Mouse (Mus musculus) frontal cortex, postnatal 25 days (tissue): ENCODE results near the gene Thbd.
A peak's percentile ranks its signal among the peaks of the same experiment; 100 is the strongest.

Experiments used
- DNase-seq, 2 experiments: peaks; one replicate each; pipeline ENCODE4 v3.0.0; 2022; ENCODE audit warnings: low spot score in 2 of 2

Thbd gene

DNA sequence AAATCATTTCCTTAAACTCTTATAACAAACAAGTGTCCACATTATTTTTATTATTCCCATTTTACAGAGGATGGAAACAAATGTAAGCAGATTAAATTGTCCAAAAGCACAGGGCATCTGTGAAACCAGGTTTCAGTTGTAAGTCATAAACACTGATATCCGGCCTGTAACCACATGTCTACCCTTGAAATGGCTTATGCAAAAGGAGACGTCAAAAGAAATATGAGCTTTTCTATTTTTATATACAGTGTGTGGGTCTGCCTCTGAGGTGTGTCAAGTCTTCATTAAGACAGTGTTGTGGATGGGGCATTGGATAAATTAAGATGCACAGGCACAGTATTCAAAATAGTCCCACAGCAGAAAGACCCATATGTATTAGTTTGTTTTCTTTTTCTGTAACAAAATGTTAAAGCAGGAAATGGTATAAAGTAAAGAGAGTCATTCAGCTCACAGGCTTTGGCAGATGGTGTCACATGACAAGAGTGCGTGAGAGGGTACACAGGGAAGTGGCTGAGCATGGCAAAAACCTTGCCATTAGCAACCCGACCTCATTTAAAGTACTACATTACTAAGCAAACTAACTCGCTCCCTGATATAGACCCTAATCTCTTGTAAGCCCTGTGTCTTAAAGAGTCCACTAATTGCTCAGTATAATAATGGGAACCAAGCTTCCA is 17.9 kb upstream of the Thbd start:
- no peak for DNase-seq

DNA sequence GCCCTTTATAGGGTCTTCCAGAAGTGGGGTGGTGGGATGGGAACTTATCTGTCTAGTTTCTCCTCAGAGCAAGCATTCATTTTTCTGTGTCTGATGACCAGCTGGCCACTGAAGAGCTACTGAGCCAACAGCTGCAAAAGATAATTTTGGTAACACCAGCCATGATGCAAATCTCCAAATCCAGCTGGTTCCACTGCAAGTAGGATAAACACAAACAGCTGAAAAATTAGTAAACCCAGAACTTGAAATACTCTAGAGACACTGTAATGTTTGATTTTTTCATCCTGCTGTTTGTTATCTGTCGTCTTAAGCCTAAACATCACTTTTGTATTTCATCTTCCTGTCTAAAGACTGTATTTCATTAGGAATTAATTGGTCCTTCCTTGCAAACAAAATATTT is 13.7 kb upstream of the Thbd start:
- DNase-seq, result no peak

DNA sequence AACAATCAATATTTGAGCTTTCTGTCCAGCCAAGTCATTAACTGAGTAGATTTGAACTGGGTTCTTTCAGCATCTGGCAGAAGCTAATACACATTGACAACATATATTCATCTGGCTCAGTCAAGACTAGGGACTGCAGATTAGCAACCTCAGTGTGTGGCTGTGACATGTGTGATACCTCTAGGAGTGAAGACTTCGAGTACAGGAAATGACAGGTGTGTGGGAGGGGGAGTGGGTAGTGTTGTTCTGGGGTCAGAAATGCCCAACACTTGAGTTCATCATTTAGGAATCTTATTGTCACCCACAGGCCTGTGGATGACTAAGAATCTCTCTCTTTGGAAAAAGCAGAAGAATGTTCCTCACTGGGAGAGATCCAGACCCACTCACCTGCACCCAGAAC is 13.1 kb upstream of the Thbd start:
- no peak for DNase-seq

DNA sequence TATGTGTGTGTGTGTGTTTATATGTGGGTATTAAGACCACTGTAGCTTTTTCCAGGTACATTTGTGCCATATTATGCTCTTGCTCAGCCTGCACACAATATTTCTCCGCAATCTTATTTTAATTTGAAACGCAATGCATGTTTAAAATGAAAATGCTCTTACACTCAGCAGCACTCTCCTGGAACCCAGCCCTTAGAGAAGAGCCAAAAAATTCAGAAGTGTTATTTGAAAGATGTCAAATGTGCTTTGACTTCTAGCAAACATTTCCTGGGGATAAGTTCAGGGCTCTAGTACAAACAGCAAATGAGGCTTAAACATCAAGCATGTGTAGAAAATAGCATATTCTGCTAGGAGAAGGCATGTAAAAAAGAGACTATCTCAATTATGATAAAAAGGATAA is 11.8 kb upstream of the Thbd start:
- DNase-seq, result no peak

DNA sequence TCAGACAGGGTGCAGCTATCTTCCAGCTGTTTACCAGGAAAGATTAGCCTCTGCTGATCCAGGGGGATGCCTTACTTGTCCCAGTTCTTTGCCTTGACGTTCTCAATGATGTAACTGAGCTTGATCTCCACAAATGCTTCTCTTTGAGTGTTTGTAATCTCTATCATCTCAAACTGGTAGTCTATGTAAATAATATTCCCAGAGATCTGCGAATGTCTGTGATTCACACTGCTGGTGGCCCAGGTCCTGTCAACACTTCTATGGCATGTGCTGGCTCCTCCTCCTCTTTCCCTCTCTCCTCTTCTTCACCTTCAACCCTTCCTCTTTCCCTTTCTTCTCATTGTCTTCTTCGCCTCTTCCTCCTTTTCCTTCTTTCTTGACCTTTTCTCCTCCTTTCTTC is 11.2 kb upstream of the Thbd start:
- no peak for DNase-seq

DNA sequence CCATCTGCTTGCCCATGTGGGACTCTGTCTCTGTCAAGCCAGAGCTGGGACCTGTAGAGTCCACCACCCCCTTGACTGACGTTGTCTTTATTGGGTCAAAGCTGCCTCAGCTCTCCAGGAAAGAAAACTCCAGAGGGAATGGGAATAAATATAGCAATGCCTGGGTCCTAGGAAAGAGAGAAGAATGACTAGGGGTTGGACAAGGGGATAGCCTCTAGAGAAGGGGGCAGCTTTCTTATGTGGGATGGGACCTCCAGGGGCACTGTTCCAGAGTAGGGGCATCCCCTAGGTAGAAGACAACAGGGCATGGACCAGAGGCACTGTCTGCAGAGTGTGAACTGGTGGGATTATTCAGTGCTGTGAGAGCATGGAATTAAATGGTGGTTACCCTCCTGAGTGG is 1.8 kb upstream of the Thbd start:
- no peak for DNase-seq

DNA sequence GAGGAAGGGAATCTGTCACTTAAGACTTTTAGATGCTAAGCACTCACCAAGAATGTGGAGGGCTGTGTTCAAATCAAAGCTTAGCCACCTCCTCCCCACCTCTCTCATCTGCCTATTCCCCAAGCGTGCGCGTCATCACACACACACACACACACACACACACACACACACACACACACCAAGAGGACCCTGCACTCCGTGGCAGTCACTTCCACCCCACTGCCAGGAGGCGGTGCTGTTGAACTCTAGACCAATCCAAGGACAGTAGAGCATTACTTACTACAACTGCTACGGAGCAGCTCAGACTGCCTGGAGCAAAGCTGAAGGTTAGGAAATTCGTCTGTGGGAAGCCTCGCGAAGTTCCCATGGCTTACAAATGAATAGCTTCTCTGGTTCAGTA is 1.2 kb upstream of the Thbd start:
- peak; percentile 57 to 66 for DNase-seq

DNA sequence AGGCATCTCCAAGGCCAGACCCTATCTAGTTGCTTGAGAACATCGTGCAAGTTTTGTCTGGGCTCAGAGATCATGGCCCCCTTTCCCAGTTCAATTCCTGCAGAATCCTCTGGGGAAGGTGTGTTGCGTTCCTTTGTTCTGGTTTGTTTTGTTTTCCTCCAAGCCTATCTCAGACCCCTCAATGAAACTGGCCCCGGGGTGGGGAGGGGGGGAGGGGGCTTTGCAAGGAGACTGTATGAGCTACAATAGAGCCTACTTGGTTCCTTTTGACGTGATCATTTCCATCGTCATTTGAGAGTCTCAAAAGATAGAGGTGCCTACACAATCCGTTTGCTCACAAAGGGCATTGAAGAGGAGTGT is 753 bp upstream of the Thbd start:
- DNase-seq, result no peak

DNA sequence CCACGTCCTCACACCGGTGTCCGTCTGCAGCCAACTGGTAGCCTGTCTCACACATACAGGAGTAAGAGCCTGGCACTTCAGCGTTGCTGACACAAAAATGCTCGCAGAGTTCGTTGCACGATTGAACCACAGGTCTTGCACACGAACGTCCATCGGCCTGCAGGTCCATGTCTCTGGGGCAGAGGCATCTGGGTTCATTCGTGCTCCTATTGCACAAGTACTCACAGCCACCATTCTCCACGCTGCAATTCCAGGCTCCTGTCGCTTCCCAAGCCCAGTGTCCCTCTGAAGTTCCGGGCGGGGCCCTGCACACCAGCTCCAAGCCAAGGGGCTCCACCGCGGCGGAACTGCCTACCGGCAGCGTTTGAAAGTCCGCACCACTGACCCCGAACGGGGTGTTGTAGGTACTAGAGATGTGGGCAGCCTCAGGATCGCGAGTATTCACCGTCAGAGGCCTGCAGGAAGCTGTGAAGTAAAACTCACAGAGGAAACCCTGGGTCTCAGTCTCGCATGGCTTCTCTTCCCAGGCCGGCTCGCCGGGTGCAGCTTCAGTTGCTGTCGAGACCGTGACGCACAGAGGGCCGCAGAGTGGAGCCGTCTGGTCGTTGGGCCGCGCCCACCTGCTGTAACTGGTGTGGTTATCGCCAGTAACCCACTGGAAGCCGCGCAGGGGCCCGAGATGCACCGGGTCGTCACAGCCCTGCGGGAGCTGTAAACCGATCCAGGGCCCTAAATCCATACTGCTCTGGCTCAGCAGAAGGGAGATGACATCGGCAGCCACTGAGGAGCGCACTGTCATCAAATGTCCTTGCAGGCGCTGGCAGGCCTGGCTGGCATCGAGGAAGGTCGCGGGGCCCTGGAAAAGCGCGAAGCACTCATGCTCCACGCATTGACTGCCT is 768 bp downstream of the Thbd start:
- DNase-seq, result no peak

DNA sequence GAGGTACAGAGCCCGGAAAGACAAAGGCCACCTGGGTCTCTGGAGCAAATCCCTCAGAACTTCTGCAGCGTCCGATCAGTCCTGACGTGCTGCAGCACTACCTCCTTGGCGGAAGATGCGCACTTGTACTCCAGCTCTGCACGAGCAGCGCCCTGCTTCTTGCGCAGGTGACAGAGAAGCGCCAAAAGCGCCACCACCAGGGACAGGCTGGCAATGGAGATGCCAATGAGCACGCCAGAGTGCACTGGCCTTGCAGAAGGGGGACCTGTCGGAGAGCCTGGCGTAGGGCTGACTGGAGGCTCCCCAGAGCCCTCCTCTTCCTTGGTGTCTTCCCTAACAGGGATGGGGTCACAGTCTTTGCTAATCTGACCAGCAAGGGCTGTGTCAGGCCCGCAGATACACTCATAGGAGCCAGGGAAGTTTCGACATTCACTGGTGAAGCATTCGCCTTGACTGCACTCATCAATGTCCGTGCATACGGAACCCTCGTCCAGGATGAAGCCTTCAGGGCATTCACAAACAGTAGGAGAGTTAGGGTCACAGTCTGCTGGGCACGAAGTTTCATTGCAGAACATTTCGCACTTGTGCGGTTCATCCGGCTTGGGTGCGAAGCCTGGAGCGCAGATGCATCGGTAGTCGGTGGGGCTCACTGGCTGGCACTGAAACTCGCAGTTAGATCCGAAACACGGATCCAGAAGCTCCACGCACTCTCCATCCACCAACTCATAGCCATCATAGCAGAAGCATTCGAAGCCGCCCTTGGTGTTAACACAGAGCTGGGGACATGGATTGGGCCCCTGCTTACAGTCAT is 1.6 kb downstream of the Thbd start:
- no peak for DNase-seq

DNA sequence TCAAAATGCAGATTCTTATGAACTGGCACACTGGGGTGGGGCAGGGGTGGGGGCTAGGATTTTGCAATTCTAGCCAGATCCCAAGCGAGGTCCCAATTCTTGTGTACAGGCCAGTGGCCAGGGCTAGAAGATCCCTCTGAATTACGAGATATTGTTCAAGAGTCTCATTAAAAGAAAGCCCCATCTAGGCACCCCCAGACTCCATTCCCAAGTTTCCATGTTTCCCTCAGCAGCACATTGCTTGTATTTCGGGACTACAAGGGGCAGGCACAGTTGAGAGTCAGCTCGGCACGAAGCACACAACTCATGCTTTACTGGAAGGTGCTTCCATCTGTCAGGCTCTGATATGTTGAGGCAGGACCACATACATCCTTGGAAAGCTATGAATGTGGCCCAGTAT is 3.1 kb downstream of the Thbd start:
- DNase-seq, result no peak

DNA sequence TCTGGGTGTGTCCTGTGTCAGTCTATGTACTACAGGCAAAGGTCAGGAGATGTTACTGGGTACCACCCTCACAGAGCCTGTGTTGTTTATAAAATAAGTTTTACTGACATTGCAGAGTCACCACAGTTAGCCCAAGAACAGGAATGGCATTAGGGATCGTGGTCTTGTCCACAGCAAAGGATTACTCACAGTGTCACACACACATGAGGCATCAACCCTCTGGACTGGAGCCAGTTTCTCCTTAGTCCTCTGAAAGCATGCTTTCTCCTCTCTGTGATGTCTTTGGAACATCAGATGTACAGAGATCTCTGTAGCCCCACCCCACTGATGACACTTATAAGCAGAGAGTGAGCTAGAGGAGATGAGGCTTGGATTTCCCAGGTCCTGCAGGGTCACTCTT is 5.8 kb downstream of the Thbd start:
- DNase-seq, result no peak

DNA sequence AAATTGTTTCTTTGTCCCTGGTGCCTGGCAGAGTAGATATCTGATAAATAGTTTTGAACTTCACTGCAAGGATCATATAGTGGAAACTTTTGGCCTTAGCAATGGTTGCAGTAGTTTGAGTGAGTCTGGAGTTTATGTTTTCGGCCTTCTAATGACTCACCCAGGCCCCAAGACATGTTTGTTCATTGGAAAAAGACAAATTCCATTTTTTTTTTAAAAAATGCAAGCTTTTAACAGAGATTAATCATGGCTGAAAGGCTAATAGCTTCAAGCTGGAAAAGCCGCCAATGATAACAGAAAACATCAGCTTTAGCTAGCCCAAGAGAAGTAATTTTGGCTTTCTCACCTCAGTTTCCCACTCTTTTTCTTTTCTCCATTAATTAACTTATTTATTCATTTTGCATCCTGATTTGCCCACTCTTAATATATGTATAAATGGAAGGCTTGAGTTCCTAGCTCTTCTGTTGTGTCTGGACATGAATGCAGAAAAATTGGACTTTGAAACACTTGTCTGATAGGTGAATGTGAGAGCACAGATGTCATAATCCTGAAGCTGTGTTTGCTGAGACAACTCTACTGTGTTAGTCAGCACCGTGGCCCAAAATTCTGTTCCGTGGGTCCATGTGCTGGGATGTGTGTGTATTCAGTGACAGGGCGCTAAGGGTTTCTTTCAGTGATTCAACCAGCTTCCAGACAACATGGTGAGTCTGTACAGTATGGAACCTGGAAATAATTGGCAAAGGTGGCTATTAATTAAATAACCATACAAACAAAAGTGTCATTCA is 8.9 kb downstream of the Thbd start:
- DNase-seq, result no peak

DNA sequence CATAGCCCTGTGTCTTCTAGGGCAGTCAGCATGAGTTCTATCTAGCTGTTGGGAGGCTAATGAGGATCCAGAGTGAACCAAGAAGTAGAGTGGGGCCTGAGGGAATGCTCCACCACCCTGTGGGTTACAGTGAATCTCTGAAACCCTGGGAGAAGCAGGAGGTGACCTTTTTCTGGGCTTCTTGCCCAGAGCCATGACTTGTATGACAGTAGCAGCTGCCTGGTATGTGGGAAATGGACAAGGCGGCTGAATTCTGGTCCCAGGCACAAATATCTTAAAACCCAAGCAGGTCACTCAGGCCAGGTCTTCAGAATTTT is 10.2 kb downstream of the Thbd start:
- no peak for DNase-seq

DNA sequence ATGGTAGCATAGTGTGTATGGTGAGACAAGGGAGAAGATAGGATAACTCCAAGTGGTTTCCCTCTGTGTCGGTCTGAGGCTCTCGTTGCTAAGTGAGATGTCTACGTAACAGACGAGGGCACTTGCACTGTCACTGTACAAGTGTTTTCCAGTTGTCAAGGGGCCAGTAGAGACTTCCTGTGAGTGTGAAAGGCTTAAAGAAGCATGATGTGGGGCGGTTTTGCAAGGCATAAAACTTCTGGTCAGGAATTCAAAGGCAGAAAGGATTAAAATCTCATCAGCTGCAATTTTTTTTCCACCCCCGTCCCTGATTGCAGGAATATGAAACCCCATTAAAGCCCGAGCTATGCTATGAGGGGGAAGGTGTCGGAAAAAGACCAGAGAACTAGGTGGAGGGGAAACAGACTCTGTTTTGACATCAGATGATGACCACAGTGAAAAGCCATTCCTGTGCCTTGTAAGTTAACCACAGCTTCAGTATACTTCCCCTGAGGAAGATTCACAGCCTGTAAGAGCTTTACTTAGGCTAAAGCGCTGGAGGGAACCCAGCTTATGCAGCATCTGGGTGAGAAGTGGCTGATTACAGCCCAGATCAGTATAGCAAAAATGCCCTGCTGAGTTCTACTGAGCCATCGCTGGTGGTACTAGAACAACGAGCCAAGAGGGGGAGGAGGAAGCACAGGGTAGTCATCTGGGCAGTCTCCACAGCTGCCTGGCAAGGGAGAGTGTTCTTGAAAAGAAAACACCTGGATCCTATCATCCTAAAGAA is 10.8 kb downstream of the Thbd start:
- no peak for DNase-seq

DNA sequence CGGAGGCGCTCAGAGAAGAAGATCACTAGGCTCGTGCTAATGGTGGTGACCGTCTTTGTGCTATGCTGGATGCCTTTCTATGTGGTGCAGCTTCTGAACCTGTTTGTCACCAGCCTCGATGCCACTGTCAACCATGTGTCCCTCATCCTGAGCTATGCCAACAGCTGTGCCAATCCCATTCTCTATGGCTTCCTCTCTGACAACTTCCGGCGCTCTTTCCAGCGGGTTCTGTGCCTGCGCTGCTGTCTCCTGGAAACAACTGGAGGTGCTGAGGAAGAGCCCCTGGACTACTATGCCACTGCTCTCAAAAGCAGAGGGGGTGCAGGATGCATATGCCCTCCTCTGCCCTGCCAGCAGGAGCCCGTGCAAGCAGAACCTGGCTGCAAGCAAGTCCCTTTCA is 11.8 kb downstream of the Thbd start:
- no peak for DNase-seq

DNA sequence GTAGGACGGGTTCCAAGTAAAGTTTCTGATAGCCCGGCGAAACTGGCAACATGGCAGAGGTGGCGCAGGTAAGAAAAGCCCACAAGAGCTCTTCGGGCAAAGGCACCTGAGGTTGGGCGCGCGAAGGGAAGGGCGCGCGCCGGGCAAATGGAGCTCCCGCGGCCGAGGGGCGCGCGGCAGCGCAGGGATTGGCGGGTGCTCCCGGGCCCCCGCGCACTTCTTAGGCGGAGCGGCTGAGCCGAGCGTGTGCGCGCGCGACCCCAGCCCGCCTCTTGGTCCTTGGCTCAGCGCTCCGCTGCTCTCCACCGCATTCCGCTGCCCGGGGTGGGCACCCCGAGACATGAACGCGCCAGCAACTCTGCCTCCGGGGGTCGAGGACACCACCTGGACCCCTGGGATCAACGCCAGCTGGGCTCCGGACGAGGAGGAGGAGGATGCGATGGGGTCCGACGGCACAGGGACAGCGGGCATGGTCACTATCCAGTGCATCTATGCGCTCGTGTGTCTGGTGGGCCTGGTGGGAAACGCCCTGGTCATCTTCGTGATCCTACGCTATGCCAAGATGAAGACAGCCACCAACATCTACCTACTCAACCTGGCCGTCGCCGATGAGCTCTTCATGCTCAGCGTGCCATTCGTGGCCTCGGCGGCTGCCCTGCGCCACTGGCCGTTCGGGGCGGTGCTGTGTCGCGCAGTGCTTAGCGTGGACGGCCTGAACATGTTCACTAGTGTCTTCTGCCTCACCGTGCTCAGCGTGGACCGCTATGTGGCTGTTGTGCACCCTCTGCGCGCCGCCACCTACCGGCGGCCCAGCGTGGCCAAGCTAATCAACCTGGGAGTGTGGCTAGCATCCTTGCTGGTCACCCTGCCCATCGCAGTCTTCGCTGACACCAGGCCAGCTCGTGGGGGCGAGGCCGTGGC is 12.6 kb downstream of the Thbd start, which contains the start of gene Sstr4:
Sstr4 (plus strand) TSS at position 214 of the 921 bp plus-strand sequence.
- peak; percentile 48 to 56 for DNase-seq

DNA sequence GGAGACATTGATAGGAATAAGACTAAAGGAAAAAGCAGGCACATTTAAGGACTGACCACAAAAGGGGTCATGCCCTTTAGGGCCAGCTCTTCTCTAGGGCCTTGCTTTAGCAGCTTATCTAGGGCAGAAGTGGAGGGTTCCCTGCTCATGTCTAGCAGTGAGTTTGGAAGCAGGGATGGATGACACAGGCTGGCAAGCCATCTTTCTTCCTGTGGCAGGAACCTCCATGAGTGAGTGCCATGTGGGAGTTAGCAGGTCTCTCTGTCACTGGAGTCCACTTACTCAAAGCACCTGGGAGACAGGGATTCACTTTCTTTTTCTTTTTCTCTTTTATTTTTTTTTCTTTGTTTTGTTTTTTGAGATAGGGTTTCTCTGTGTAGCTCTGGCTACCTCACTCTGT is 14.1 kb downstream of the Thbd start:
- no peak for DNase-seq

DNA sequence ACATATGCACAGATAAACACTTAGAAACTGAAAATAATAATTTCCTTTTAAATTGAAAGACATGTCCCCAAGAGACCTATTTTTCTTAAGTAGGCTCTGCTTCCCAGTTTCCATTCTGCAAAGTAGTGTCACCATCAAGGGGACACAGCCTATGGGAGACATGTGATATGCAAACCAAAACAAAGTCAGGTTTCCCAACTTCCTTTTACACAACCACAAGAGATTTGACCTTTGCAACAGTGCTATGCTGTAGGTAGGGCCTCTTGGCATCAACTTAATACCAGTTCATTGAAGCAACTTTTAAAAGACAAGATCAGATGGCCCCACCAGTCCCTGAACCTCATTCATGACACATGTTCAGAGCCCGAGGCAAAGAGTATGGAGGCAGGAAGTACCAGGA is 14.8 kb downstream of the Thbd start:
- DNase-seq, result no peak
